Mouse (Mus musculus): ENCODE data around the gene Sult6b2. TPM values are rescaled to one million over a fixed set of nuclear protein-coding genes. Genes with fewer than 3 reads are reported as not detected.

Sult6b2 gene
- polyA plus RNA-seq, 1 experiment from 2014 or later = 0.28 TPM

DNA sequence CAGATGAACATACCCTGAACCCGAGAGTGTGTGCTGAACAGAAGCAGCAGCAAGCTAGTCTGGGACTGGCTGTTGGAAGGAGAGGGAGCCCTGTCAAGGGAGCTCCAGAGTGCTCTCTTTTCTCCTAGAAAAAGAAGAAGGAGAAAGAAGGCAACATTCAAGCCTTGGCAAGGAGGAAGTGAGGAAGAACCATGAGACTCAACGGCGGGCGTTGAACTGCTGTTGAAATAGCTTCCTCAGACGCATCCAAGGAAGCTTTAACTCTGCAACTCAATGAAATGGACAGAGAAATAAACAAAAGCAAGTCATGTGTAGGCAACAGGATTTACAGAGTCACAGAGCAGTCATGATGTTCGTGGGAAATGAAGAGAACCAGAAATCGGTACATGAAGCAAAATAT, 57.5 kb downstream of the Sult6b2 start:
- peak overlapping the region; percentile 22 for H3K4me2 ChIP-seq (ENCODE audit: low read length)
- H3K27me3 ChIP-seq (replicated peaks; ENCODE audit: control insufficient read depth, insufficient read depth, low read length) = no peaks in the 10 kb centered on the region
- peaks cover 11% of the 10 kb centered on the region; the same call in 1 of the 2 replicates for H3K4me1 ChIP-seq (replicated peaks; ENCODE audit: control insufficient read depth, insufficient read depth, low read length)
- ATAC-seq (replicated peaks; ENCODE audit: low FRiP score, low TSS enrichment, low read depth) (no peak), DNase-seq (ENCODE audit: low spot score) (no peak)
- H3K4me3 ChIP-seq (ENCODE audit: low read depth, low read length) = no peak overlapping the region
- peak overlapping the region; percentile 89 for H3K27ac ChIP-seq (ENCODE audit: low read depth)
- H3K9me3 ChIP-seq (ENCODE audit: control insufficient read depth, low read length) = no peaks in the 10 kb centered on the region
- WGBS = 44% methylated on average over 7 of the region's 7 CpGs
- H3K9ac ChIP-seq (ENCODE audit: low read length) = no peak overlapping the region
- no peaks in the 10 kb centered on the region for H3K36me3 ChIP-seq (ENCODE audit: control insufficient read depth, insufficient read depth, low read length)

DNA sequence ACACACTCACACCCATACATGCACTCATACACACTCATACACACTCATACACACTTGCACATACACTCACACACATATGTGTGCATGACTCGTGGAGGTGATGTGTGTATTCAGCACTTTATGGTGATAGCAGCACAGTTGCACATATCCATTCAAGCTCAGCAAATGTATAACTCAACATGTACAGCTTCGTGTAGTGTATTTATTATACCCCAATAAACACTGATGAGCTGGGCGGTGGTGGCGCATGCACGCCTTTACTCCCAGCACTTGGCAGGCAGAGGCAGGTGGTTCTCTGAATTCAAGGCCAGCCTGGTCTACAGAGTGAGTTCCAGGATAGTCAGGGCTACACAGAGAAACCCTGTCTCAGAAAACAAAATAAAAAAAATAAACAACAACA, 58.8 kb downstream of the Sult6b2 start:
- Histone ChIP-seq H3K9me3 (ENCODE audit: control insufficient read depth, low read length) (no peaks in the 10 kb centered on the region), H3K9ac (ENCODE audit: low read length) (no peak overlapping the region), H3K4me2 (ENCODE audit: low read length) (no peak overlapping the region), H3K27me3 (replicated peaks; ENCODE audit: control insufficient read depth, insufficient read depth, low read length) (no peaks in the 10 kb centered on the region), H3K4me3 (ENCODE audit: low read depth, low read length) (no peak overlapping the region), H3K4me1 (replicated peaks; ENCODE audit: control insufficient read depth, insufficient read depth, low read length) (peaks cover 11% of the 10 kb centered on the region; the same call in 1 of the 2 replicates), H3K27ac (ENCODE audit: low read depth) (no peak overlapping the region), H3K36me3 (ENCODE audit: control insufficient read depth, insufficient read depth, low read length) (no peaks in the 10 kb centered on the region)
- DNase-seq (ENCODE audit: low spot score) = no peak
- ATAC-seq (replicated peaks; ENCODE audit: low FRiP score, low TSS enrichment, low read depth) = no peak
- WGBS = 89% methylated on average over 5 of the region's 5 CpGs

DNA sequence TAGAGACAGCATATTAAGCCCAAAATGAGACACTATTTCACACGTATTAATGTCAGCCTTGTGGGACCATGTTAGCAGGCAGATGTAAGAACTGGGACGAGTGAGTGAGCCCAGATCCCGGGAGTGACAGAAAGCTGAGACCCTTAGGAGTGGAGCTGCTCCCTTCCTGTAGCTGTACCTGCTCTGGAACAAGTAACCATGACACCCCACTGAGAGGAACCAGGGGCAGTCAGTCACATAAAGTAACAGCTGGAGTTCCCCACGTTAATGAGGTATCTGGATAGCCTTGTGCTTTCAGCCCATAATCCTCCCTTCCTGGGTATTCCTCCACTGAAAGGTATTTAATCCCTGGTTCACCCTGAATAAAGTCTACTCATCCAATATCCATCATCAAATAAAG, 61.1 kb downstream of the Sult6b2 start:
- Histone ChIP-seq H3K4me1 (replicated peaks; ENCODE audit: control insufficient read depth, insufficient read depth, low read length) (peaks cover 11% of the 10 kb centered on the region; the same call in 1 of the 2 replicates), H3K4me2 (ENCODE audit: low read length) (no peak overlapping the region), H3K27me3 (replicated peaks; ENCODE audit: control insufficient read depth, insufficient read depth, low read length) (no peaks in the 10 kb centered on the region), H3K4me3 (ENCODE audit: low read depth, low read length) (no peak overlapping the region), H3K36me3 (ENCODE audit: control insufficient read depth, insufficient read depth, low read length) (no peaks in the 10 kb centered on the region), H3K9me3 (ENCODE audit: control insufficient read depth, low read length) (no peaks in the 10 kb centered on the region; the same call in 1 of the 2 replicates), H3K9ac (ENCODE audit: low read length) (no peak overlapping the region), H3K27ac (ENCODE audit: low read depth) (no peak overlapping the region)
- ATAC-seq (replicated peaks; ENCODE audit: low FRiP score, low TSS enrichment, low read depth) = peak; percentile 51; the same call in 1 of the 2 replicates
- DNase-seq (ENCODE audit: low spot score) = no peak
- 41% methylated on average over 4 of the region's 4 CpGs for WGBS

DNA sequence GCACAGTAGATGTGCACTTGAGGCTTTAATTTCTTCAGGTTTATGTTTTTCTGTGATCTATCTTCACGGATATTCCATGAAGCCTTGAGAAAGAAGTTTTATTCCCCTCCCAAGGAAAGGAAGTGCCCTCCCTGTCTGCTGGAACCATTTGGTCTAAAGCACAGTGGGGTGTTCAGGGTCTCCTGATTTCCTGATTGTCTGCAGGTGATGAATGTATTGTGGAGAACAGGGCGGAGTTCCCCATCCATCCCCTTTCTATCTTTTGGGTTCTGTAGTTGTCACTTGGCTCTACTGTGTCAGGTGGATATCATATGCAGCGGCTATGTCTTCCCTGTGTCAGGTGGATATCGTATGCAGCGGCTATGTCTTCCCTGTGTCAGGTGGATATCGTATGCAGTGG, 62.5 kb downstream of the Sult6b2 start:
- Histone ChIP-seq H3K4me1 (replicated peaks; ENCODE audit: control insufficient read depth, insufficient read depth, low read length) (peaks cover 3% of the 10 kb centered on the region; the same call in 1 of the 2 replicates), H3K4me2 (ENCODE audit: low read length) (no peak overlapping the region), H3K27me3 (replicated peaks; ENCODE audit: control insufficient read depth, insufficient read depth, low read length) (no peaks in the 10 kb centered on the region), H3K27ac (ENCODE audit: low read depth) (no peak overlapping the region), H3K9ac (ENCODE audit: low read length) (no peak overlapping the region), H3K4me3 (ENCODE audit: low read depth, low read length) (no peak overlapping the region), H3K9me3 (ENCODE audit: control insufficient read depth, low read length) (no peaks in the 10 kb centered on the region; the same call in 1 of the 2 replicates), H3K36me3 (ENCODE audit: control insufficient read depth, insufficient read depth, low read length) (no peaks in the 10 kb centered on the region)
- WGBS = 85% methylated on average over 6 of the region's 6 CpGs
- DNase-seq (ENCODE audit: low spot score) = no peak
- no peak for ATAC-seq (replicated peaks; ENCODE audit: low FRiP score, low TSS enrichment, low read depth)

DNA sequence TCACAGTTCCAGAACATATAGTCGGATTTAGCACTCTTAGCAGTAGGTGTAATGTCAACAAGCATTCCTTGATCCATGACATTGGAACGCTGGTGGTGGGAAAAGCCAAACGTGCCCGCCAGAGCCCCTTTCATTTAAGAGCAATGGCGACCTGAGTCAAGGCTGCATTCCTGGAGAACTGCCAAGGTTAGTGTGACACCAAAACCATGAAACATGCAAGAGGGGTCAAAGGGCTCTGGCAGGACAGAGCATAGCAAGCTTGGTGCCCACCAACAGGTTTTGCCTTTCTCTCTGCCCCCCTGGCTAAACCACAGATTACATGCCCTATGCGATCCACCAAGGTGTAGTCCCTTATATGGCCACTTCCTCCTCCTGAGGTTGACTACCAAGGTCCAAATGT, 65.7 kb downstream of the Sult6b2 start:
- H3K9ac ChIP-seq (ENCODE audit: low read length) = no peak overlapping the region
- H3K4me1 ChIP-seq (replicated peaks; ENCODE audit: control insufficient read depth, insufficient read depth, low read length) = no peaks in the 10 kb centered on the region
- H3K4me3 ChIP-seq (ENCODE audit: low read depth, low read length) = no peak overlapping the region
- no peak for DNase-seq (ENCODE audit: low spot score)
- H3K27ac ChIP-seq (ENCODE audit: low read depth) = no peak overlapping the region
- no peak overlapping the region for H3K4me2 ChIP-seq (ENCODE audit: low read length)
- no peak for ATAC-seq (replicated peaks; ENCODE audit: low FRiP score, low TSS enrichment, low read depth)
- 79% methylated on average over 6 of the region's 6 CpGs for WGBS
- no peaks in the 10 kb centered on the region; the same call in 1 of the 2 replicates for H3K9me3 ChIP-seq (ENCODE audit: control insufficient read depth, low read length)
- H3K36me3 ChIP-seq (ENCODE audit: control insufficient read depth, insufficient read depth, low read length) = no peaks in the 10 kb centered on the region
- no peaks in the 10 kb centered on the region for H3K27me3 ChIP-seq (replicated peaks; ENCODE audit: control insufficient read depth, insufficient read depth, low read length)

DNA sequence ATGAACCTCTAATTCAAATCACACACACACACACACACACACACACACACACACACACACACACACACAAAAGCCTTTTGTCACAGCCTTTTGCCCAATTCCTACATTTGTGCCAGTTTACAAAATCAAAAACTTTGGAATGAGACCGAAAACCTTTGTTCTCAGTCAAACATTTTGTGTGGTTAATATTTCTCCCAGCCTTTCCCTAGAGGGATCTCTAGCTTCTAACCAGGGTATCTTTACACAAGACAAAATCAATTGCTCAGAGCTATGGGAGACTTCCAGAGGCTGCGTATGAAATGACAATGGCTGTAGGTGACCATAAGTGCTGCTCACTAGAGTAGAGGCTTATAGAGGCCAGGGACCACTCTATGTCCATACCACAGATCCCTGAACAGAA, 66.1 kb downstream of the Sult6b2 start:
- Histone ChIP-seq H3K4me1 (replicated peaks; ENCODE audit: control insufficient read depth, insufficient read depth, low read length) (no peaks in the 10 kb centered on the region), H3K4me2 (ENCODE audit: low read length) (no peak overlapping the region), H3K9ac (ENCODE audit: low read length) (no peak overlapping the region), H3K27ac (ENCODE audit: low read depth) (no peak overlapping the region), H3K27me3 (replicated peaks; ENCODE audit: control insufficient read depth, insufficient read depth, low read length) (no peaks in the 10 kb centered on the region), H3K4me3 (ENCODE audit: low read depth, low read length) (no peak overlapping the region), H3K9me3 (ENCODE audit: control insufficient read depth, low read length) (no peaks in the 10 kb centered on the region; the same call in 1 of the 2 replicates), H3K36me3 (ENCODE audit: control insufficient read depth, insufficient read depth, low read length) (no peaks in the 10 kb centered on the region)
- no peak for ATAC-seq (replicated peaks; ENCODE audit: low FRiP score, low TSS enrichment, low read depth)
- 88% methylated on average over 2 of the region's 2 CpGs for WGBS
- DNase-seq (ENCODE audit: low spot score) = no peak

DNA sequence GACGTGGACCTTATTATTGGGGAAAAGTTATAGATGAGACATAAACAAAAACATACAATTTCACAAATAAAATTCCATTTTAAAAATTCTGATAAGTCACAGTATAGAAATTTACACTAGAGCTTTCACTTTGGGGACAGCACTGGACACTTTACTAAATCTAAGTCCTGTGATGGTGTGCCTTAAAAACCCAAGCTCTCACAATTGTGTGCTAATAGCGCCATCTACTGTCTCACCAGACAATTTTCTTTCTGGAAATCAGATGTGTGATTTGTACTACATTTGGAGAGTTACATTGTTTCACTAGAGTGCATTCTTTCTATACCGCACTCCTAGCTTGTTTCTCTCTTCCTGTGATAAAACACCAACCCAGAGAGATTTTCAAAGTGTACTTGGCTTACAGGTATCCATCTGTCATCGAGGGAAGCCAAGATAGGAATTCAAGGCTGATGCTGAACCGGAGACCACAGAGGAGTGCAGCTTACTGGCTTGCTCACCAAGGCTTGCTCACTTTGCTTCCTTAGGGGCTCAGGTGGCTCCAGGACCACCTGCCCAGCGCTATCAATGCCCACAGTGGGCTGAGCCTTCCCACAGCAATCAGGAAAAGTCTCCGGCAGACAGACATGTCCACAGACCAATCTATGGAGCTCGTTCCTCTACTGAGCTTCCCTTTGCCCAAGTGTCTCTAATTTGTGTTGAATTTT, 68.8 kb downstream of the Sult6b2 start:
- 52% methylated on average over 8 of the region's 8 CpGs for WGBS
- Histone ChIP-seq H3K36me3 (ENCODE audit: control insufficient read depth, insufficient read depth, low read length) (no peaks in the 10 kb centered on the region), H3K4me2 (ENCODE audit: low read length) (no peak overlapping the region), H3K27me3 (replicated peaks; ENCODE audit: control insufficient read depth, insufficient read depth, low read length) (no peaks in the 10 kb centered on the region), H3K9ac (ENCODE audit: low read length) (no peak overlapping the region), H3K4me3 (ENCODE audit: low read depth, low read length) (no peak overlapping the region), H3K9me3 (ENCODE audit: control insufficient read depth, low read length) (no peaks in the 10 kb centered on the region; the same call in 1 of the 2 replicates), H3K4me1 (replicated peaks; ENCODE audit: control insufficient read depth, insufficient read depth, low read length) (no peaks in the 10 kb centered on the region), H3K27ac (ENCODE audit: low read depth) (no peak overlapping the region)
- ATAC-seq (replicated peaks; ENCODE audit: low FRiP score, low TSS enrichment, low read depth) (no peak), DNase-seq (ENCODE audit: low spot score) (no peak)
